ENCODE assay signal across 8 mouse cellular contexts in genomic region chr12:69582216-69582612, GRCm38 (mm10). TPM values are rescaled to one million over a fixed set of nuclear protein-coding genes. Genes with fewer than 3 reads are reported as not detected.
DNase-seq lines count a peak whose midpoint lies in the region; ATAC-seq and TF ChIP-seq lines count a peak whose summit lies in the region.

No protein-coding gene starts in this region.

- no peaks in the 10 kb centered on the region for H3K27me3 ChIP-seq in heart, embryonic 14.5 days (ENCODE audit: control insufficient read depth, insufficient read depth, low read length)
- no peaks in the 10 kb centered on the region for H3K27me3 ChIP-seq in G1E (ENCODE audit: insufficient read depth, low read length)
- no peaks in the 10 kb centered on the region for H3K27me3 ChIP-seq in heart, embryonic 16.5 days (ENCODE audit: control insufficient read depth, insufficient read depth, low read length)
- no peaks in the 10 kb centered on the region for H3K27me3 ChIP-seq in midbrain, embryonic 11.5 days (ENCODE audit: control insufficient read depth, insufficient read depth, low read length)

- peak overlapping the region; percentile 59 to 90 for H3K4me3 ChIP-seq in heart, embryonic 14.5 days (ENCODE audit: control insufficient read depth in 1 of 2, insufficient read depth in 1 of 2, low read depth in 1 of 2, low read length in 2 of 2)
- peak overlapping the region; percentile 84 for H3K4me3 ChIP-seq in G1E (ENCODE audit: low read depth, low read length)
- peak overlapping the region; percentile 96 for H3K4me3 ChIP-seq in heart, embryonic 16.5 days (ENCODE audit: low read length)
- H3K4me3 ChIP-seq in midbrain, embryonic 11.5 days (ENCODE audit: low read depth, low read length): peak overlapping the region; percentile 70

- H3K27ac ChIP-seq in heart, embryonic 14.5 days (replicated peaks in 1 of 2; ENCODE audit: control insufficient read depth in 1 of 2, insufficient read depth in 1 of 2, low read depth in 2 of 2, low read length in 2 of 2): peak overlapping the region; percentile 19 to 68; a peak in 3 of 4 replicates
- H3K27ac ChIP-seq in heart, embryonic 16.5 days (ENCODE audit: low read length): peak overlapping the region; percentile 80
- no peak overlapping the region for H3K27ac ChIP-seq in midbrain, embryonic 11.5 days (ENCODE audit: low read depth, low read length)

- H3K9me3 ChIP-seq in heart, embryonic 14.5 days (ENCODE audit: control insufficient read depth, low read length): no peaks in the 10 kb centered on the region
- H3K9me3 ChIP-seq in G1E (replicated peaks): no peaks in the 10 kb centered on the region
- H3K9me3 ChIP-seq in heart, embryonic 16.5 days (replicated peaks; ENCODE audit: control insufficient read depth, low read length): no peaks in the 10 kb centered on the region
- H3K9me3 ChIP-seq in midbrain, embryonic 11.5 days (ENCODE audit: control insufficient read depth, low read length): no peaks in the 10 kb centered on the region

- peaks cover 54% of the 10 kb centered on the region for H3K36me3 ChIP-seq in heart, embryonic 14.5 days (ENCODE audit: control insufficient read depth, insufficient read depth, low read length)
- peaks cover 64% of the 10 kb centered on the region for H3K36me3 ChIP-seq in G1E (replicated peaks)
- H3K36me3 ChIP-seq in heart, embryonic 16.5 days (ENCODE audit: control insufficient read depth, insufficient read depth): peaks cover 39% of the 10 kb centered on the region
- H3K36me3 ChIP-seq in midbrain, embryonic 11.5 days (ENCODE audit: control insufficient read depth, insufficient read depth, low read length): peaks cover 2% of the 10 kb centered on the region; the same call in 1 of the 2 replicates

- peaks cover 4 to 20% of the 10 kb centered on the region in 2 experiments for H3K4me1 ChIP-seq in heart, embryonic 14.5 days (ENCODE audit: control insufficient read depth in 2 of 2, insufficient read depth in 2 of 2, low read length in 2 of 2)
- peaks cover 35% of the 10 kb centered on the region for H3K4me1 ChIP-seq in G1E (ENCODE audit: insufficient read depth, low read depth, low read length)
- H3K4me1 ChIP-seq in heart, embryonic 16.5 days (ENCODE audit: control insufficient read depth, insufficient read depth, low read length): peaks cover 17% of the 10 kb centered on the region
- H3K4me1 ChIP-seq in midbrain, embryonic 11.5 days (ENCODE audit: control insufficient read depth, insufficient read depth, low read length): peaks cover 10% of the 10 kb centered on the region; the same call in 1 of the 2 replicates

- ATAC-seq in heart, embryonic 14.5 days (ENCODE audit: insufficient number of reproducible peaks, insufficient read depth, low FRiP score, low read depth): no peak
- no peak for ATAC-seq in G1E (ENCODE audit: extremely low read depth, insufficient number of reproducible peaks, low FRiP score, poor library complexity, severe bottlenecking)
- ATAC-seq in heart, embryonic 16.5 days (replicated peaks; ENCODE audit: extremely low read depth, insufficient read depth, low FRiP score): no peak
- ATAC-seq in midbrain, embryonic 11.5 days (ENCODE audit: low FRiP score): no peak
- ATAC-seq in cerebellum, adult (ENCODE audit: insufficient number of reproducible peaks, low FRiP score, low TSS enrichment): no peak

- TF ChIP-seq CTCF in G1E (IDR thresholded peaks at IDR 0.05; ENCODE audit: low read depth, low read length): no peak

- no peak for DNase-seq in heart, postnatal 14 days
- no peak for DNase-seq in G1E (ENCODE audit: low spot score)
- DNase-seq in midbrain, embryonic 11.5 days (ENCODE audit: low spot score, missing footprints): no peak
- DNase-seq in adrenal gland, postnatal 36 days: no peak
- no peak for DNase-seq in gastrocnemius, adult 8-10 months (ENCODE audit: low spot score in 2 of 2)

- intact Hi-C loops in heart, postnatal 14 days (cut with DNase I): loop anchor here (5.0 to 10.0 kb wide), 2 partner anchors 115 to 377 kb away; partner anchors contain the start of gene Gm49384

- WGBS in heart, embryonic 14.5 days: 24% methylated on average over 9 of the region's 9 CpGs
- WGBS in heart, embryonic 16.5 days: 17% methylated on average over 9 of the region's 9 CpGs
- WGBS in midbrain, embryonic 11.5 days: 35% methylated on average over 9 of the region's 9 CpGs

- H3K4me2 ChIP-seq in heart, embryonic 14.5 days (ENCODE audit: low read length): peak overlapping the region; percentile 78
- peak overlapping the region; percentile 83 for H3K4me2 ChIP-seq in heart, embryonic 16.5 days (ENCODE audit: low read depth, low read length)
- H3K4me2 ChIP-seq in midbrain, embryonic 11.5 days: peak overlapping the region; percentile 65

- peak overlapping the region; percentile 92 for H3K9ac ChIP-seq in heart, embryonic 14.5 days (ENCODE audit: low read length)
- peak overlapping the region; percentile 93 for H3K9ac ChIP-seq in heart, embryonic 16.5 days (ENCODE audit: low read length)
- H3K9ac ChIP-seq in midbrain, embryonic 11.5 days (ENCODE audit: low read length): peak overlapping the region; percentile 85

RNA-seq across cellular contexts. Expression of gene Vcpkmt, which starts 0.6 kb away (rescaled TPM):
- 14.2 and 15.4 TPM in 2 replicates for polyA plus RNA-seq in heart, embryonic 14.5 days (2014; fragmentation: Nextera tagmentation; extraction: Ambion mirVana)
- 1 to 10 TPM; 3.3 to 3.6 TPM for total RNA-seq in heart, postnatal 14 days (2021)
- 49.4 and 51.7 TPM in 2 replicates for total RNA-seq in G1E (2014; fragmentation: Nextera tagmentation)
- total RNA-seq in G1E (2017): 34.8 and 35.8 TPM in 2 replicates
- polyA plus RNA-seq in G1E (2012): 24.3 and 25.7 TPM in 2 replicates
- polyA plus RNA-seq in heart, embryonic 16.5 days (2015; fragmentation: Nextera tagmentation; extraction: Ambion mirVana): 15.7 and 19.2 TPM in 2 replicates
- polyA plus RNA-seq in midbrain, embryonic 11.5 days (2014; fragmentation: Nextera tagmentation; extraction: Ambion mirVana): 16.4 and 17.8 TPM in 2 replicates
- total RNA-seq in adrenal gland, postnatal 36 days (2021): 10 to 100 TPM; 11.5 to 14.9 TPM
- 1 to 10 TPM; 2.9 to 5.5 (median 4.1) TPM for total RNA-seq in gastrocnemius, adult 8-10 months (2022)
